Mouse (Mus musculus): ENCODE data around the gene Gm30191.
"Not testable (repeated sequence)": the region's sequence is repeated elsewhere in the genome, so short reads cannot be mapped to it uniquely, and the experiment has no call there.

GRCm38 (mm10) chr4:134269622-134270021 is 22.9 kb downstream of the Gm30191 start:
- TF ChIP-seq POLR2A (IDR thresholded peaks at IDR 0.05; ENCODE audit: control insufficient read depth, low read depth, low read length); CTCF (IDR thresholded peaks at IDR 0.05; ENCODE audit: control insufficient read depth, insufficient read depth, insufficient replicate concordance, low read depth, low read length): not testable (repeated sequence)

Data from testis, adult 2 months (tissue).